Mouse (Mus musculus) heart, postnatal 0 days (tissue): ENCODE measurements around the gene Lrrc55. TPM values are rescaled to one million over a fixed set of nuclear protein-coding genes. Genes with fewer than 3 reads are reported as not detected.
"Not testable (repeated sequence)": the region's sequence is repeated elsewhere in the genome, so short reads cannot be mapped to it uniquely, and the experiment has no call there.

Experiments
- ATAC-seq: fragments of 200-750 bp; cut with Nextera tagmentation; 2 replicates; pipeline ENCODE4 v1.8.0; 2017; ENCODE audit warnings: low read depth, moderate number of reproducible peaks, moderate library complexity; ENCODE audit not compliant: insufficient read depth
- DNase-seq: peaks from one replicate; pipeline ENCODE4 v3.0.0-alpha.2; 2016; ENCODE audit warnings: low spot score
- H3K27ac ChIP-seq: fragments of 300-500 bp; sonication (generic); 2 replicates; pipeline ENCODE4 v1.5.1; 2014; ENCODE audit warnings: low read depth, mild to moderate bottlenecking
- H3K27me3 ChIP-seq: fragments of 300-500 bp; sonication (generic); 2 replicates; pipeline ENCODE4 v1.6.1; 2014; ENCODE audit warnings: low read length, mixed read lengths; ENCODE audit not compliant: control insufficient read depth, insufficient read depth
- H3K36me3 ChIP-seq: fragments of 300-500 bp; sonication (generic); replicated peaks from 2 replicates; pipeline ENCODE4 v1.6.1; 2014; ENCODE audit warnings: low read length, mixed read lengths; ENCODE audit not compliant: control insufficient read depth, insufficient read depth
- H3K4me1 ChIP-seq: fragments of 300-500 bp; sonication (generic); 2 replicates; pipeline ENCODE4 v1.6.1; 2014; ENCODE audit warnings: antibody characterized with exemption; ENCODE audit not compliant: control insufficient read depth, insufficient read depth
- H3K4me2 ChIP-seq: fragments of 300-500 bp; sonication (generic); 2 replicates; pipeline ENCODE4 v1.6.1; 2014; ENCODE audit warnings: low read depth, mild to moderate bottlenecking, low read length, moderate library complexity
- H3K4me3 ChIP-seq: fragments of 300-500 bp; sonication (generic); 2 replicates; pipeline ENCODE4 v1.5.1; 2014; ENCODE audit warnings: low read depth, low read length
- H3K9ac ChIP-seq: fragments of 300-500 bp; sonication (generic); replicated peaks from 2 replicates; pipeline ENCODE4 v1.6.1; 2014; ENCODE audit warnings: low read depth, low read length, mixed read lengths
- H3K9me3 ChIP-seq: fragments of 300-500 bp; sonication (generic); replicated peaks from 2 replicates; pipeline ENCODE4 v1.6.1; 2016; ENCODE audit warnings: low read length; ENCODE audit not compliant: control insufficient read depth
- CTCF ChIP-seq: IDR thresholded peaks from 2 replicates; pipeline ENCODE4 v1.5.1; 2016; ENCODE audit warnings: antibody characterized with exemption, control low read depth, low read depth
- EP300 ChIP-seq: IDR thresholded peaks from 2 replicates; pipeline ENCODE4 v1.6.1; 2016; ENCODE audit warnings: antibody characterized with exemption, low read depth
- WGBS: fragments of 180-500 bp; shearing (Covaris S2); extraction: QIAGEN DNeasy Blood & Tissue Kit; methylation state at CpG from one replicate; pipeline ENCODE4 v1.1.7; 2014; 5-methylcytosine and 5-hydroxymethylcytosine counted together
- polyA plus RNA-seq: library from polyadenylated mRNA; unstranded; fragments of >200 nt; fragmentation: Nextera tagmentation; extraction: Ambion mirVana; gene quantifications from 2 replicates; pipeline ENCODE4 v1.2.1, GENCODE M21; 2015
- total RNA-seq: library from RNA; depleted of rRNA; stranded (reverse); fragments of >200 nt; gene quantifications from 2 replicates; pipeline ENCODE4 v1.2.3, GENCODE M21; 2014; ENCODE audit warnings: low replicate concordance; rRNA removed

Gene Lrrc55
- total RNA-seq (0.35 and 0.38 TPM in 2 replicates), polyA plus RNA-seq (0.40 and 0.52 TPM in 2 replicates)

DNA sequence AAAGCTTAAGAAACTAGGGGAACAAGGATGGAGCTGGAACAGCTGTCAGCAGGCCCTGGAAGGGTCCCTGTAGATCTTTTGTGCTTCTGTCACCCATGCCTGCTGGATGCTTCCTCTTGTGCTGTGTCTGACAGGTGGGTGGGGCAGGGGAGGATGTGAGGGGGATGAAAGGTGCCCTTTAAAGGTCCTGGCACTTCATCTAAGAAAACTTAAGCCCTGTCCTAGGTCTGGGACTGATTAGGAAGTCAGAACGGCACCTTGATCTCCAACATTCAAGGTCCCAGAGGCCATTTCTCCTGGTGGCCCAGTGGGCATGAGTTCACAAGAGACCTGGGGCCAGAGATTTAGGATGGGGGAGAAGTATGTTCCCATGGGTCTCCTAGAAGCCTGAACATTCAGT lies at the start of gene Lrrc55:
TSS of gene Lrrc55 (minus strand) at position 297 of the 400 bp plus-strand sequence.
- 73% methylated on average over 1 of the region's 1 CpGs for WGBS
- H3K4me1 ChIP-seq = no peaks in the 10 kb centered on the region
- H3K9me3 ChIP-seq = no peaks in the 10 kb centered on the region
- no peak within 1 kb of the TSS for H3K4me3 ChIP-seq
- ATAC-seq = no peak
- no peak for TF ChIP-seq CTCF
- no peak for TF ChIP-seq EP300
- DNase-seq = no peak
- peak within 1 kb of the TSS; percentile 37 for H3K4me2 ChIP-seq
- no peaks in the 10 kb centered on the region for H3K27me3 ChIP-seq
- H3K9ac ChIP-seq = no peak within 1 kb of the TSS
- no peak within 1 kb of the TSS for H3K27ac ChIP-seq
- no peaks in the 10 kb centered on the region for H3K36me3 ChIP-seq

DNA sequence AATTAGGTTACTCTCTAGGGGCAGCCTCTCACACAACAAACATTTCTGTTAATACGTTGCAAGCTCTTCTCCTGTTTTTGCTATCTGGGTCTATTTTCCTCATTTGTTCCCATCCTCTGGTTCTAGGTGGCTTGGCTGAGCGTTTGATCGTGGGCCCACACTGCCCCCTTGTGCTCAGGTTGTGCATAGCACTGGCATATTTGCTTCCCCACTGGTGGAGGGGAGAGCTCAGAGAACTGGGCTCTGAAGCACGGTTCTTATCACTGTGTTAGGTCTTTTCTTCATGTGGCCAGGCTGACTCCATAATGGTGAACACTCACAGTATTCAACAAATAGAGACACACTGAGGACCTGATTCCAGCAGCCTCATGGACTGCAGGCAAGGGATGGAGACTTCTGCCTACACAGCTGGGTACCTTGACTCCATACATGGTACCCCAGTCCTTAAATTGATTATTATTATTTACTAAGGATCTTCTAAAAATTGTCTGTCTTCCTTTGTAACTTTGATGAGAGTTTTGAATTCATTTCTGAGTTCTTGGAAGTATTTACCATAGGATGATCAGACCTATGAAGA lies 49.6 kb upstream of the Lrrc55 start:
- Histone ChIP-seq H3K27me3 (peaks cover 3% of the 10 kb centered on the region), H3K4me3 (no peak overlapping the region), H3K36me3 (no peaks in the 10 kb centered on the region), H3K9ac (no peak overlapping the region), H3K9me3 (no peaks in the 10 kb centered on the region), H3K27ac (no peak overlapping the region), H3K4me1 (0 out of 2 replicates have a peak, but pooled peaks cover 7% of the 10 kb centered on the region), H3K4me2 (no peak overlapping the region)
- peak; percentile 33; the same call in 1 of the 2 replicates for ATAC-seq
- peak; percentile 30 for DNase-seq
- TF ChIP-seq CTCF (peak; percentile 98), EP300 (no peak)
- 3% methylated on average over 4 of the region's 4 CpGs for WGBS

DNA sequence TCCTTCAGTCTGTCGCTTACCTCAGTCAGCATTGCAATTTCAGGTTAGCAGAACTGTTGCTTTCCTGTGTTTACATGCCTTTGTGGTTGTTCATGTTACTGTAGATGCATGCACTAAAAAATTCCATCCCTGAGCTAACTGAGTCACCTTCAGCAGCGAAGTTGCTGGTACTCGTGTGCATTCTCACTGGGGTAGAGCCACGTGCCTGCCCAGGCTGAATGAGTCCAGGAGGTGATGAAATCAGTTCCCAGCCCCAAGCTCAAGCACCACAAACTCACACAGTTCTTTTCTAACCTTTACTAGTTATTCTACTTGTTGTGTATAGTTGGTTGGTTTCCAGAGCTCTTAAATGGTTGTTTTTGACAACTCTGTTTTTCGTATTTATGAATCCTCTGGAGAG lies 48.7 kb upstream of the Lrrc55 start:
- 64% methylated on average over 5 of the region's 5 CpGs for WGBS
- Histone ChIP-seq H3K4me3 (no peak overlapping the region), H3K27me3 (peaks cover 3% of the 10 kb centered on the region), H3K4me1 (0 out of 2 replicates have a peak, but pooled peaks cover 7% of the 10 kb centered on the region), H3K27ac (no peak overlapping the region), H3K9me3 (no peaks in the 10 kb centered on the region), H3K4me2 (no peak overlapping the region), H3K9ac (no peak overlapping the region), H3K36me3 (no peaks in the 10 kb centered on the region)
- DNase-seq = no peak
- no peak for TF ChIP-seq EP300
- no peak for TF ChIP-seq CTCF
- ATAC-seq = no peak

- DNase-seq = peak; percentile 62
- peak overlapping the region; percentile 55 for H3K27ac ChIP-seq
- 18% methylated on average over 4 of the region's 4 CpGs for WGBS
Observed at GRCm38 (mm10) chr2:85238068-85238667, 41.2 kb upstream of the Lrrc55 start.

GRCm38 (mm10) chr2:85237231-85237630 lies 40.2 kb upstream of the Lrrc55 start:
- not testable (repeated sequence) for H3K9ac ChIP-seq, H3K4me3 ChIP-seq, H3K27me3 ChIP-seq, H3K27ac ChIP-seq, H3K36me3 ChIP-seq, H3K9me3 ChIP-seq, DNase-seq, H3K4me2 ChIP-seq, ATAC-seq
- peaks cover 13% of the 10 kb centered on the region; the same call in 1 of the 2 replicates for H3K4me1 ChIP-seq
- 88% methylated on average over 2 of the region's 2 CpGs for WGBS

More at GRCm38 (mm10) chr2:85238068-85238667, 41.2 kb upstream of the Lrrc55 start:
- Histone ChIP-seq H3K4me3 (no peak overlapping the region), H3K36me3 (no peaks in the 10 kb centered on the region), H3K27me3 (no peaks in the 10 kb centered on the region), H3K9me3 (no peaks in the 10 kb centered on the region), H3K4me1 (peaks cover 13% of the 10 kb centered on the region; the same call in 1 of the 2 replicates), H3K9ac (no peak overlapping the region), H3K4me2 (no peak overlapping the region)
- TF ChIP-seq CTCF (no peak), EP300 (no peak)
- peak; percentile 69 for ATAC-seq
